Mouse (Mus musculus) heart, embryonic 14.5 days (tissue): Measurements from ENCODE around the gene Adamts12. TPM values are rescaled to one million over a fixed set of nuclear protein-coding genes. Genes with fewer than 3 reads are reported as not detected.

Source experiments
- ATAC-seq: fragments of 200-750 bp; cut with Nextera tagmentation; 2 replicates; pipeline ENCODE4 v1.8.0; 2017; ENCODE audit warnings: low read depth, moderate TSS enrichment; ENCODE audit not compliant: insufficient number of reproducible peaks, insufficient read depth, low FRiP score
- H3K27ac ChIP-seq, 2 experiments: fragments of 200-500 bp in 1 of 2; fragments of 300-500 bp in 1 of 2; sonication (generic) in 1 of 2; replicated peaks in 1 of 2; 2 replicates each; pipeline ENCODE4 v1.5.1; 2012 to 2014; ENCODE audit warnings: low read depth in 2 of 2, low read length in 2 of 2, control low read depth in 1 of 2, mild to moderate bottlenecking in 1 of 2, mixed read lengths in 1 of 2; ENCODE audit not compliant: control insufficient read depth in 1 of 2, insufficient read depth in 1 of 2
- H3K27me3 ChIP-seq: fragments of 300-500 bp; sonication (generic); 2 replicates; pipeline ENCODE4 v1.6.1; 2014; ENCODE audit warnings: mild to moderate bottlenecking, low read length, control low read depth; ENCODE audit not compliant: control insufficient read depth, insufficient read depth
- H3K36me3 ChIP-seq: fragments of 300-500 bp; sonication (generic); 2 replicates; pipeline ENCODE4 v1.6.1; 2014; ENCODE audit warnings: mild to moderate bottlenecking, control low read depth, low read length, mixed read lengths; ENCODE audit not compliant: control insufficient read depth, insufficient read depth
- H3K4me1 ChIP-seq, 2 experiments: fragments of 200-500 bp in 1 of 2; fragments of 300-500 bp in 1 of 2; sonication (generic) in 1 of 2; 2 replicates each; pipeline ENCODE4 v1.6.1; 2012 to 2014; ENCODE audit warnings: low read length in 2 of 2, control low read depth in 1 of 2, mixed read lengths in 1 of 2; ENCODE audit not compliant: control insufficient read depth in 2 of 2, insufficient read depth in 2 of 2
- H3K4me2 ChIP-seq: fragments of 300-500 bp; sonication (generic); 2 replicates; pipeline ENCODE4 v1.6.1; 2014; ENCODE audit warnings: mild to moderate bottlenecking, low read length
- H3K4me3 ChIP-seq, 2 experiments: fragments of 200-500 bp in 1 of 2; fragments of 300-500 bp in 1 of 2; sonication (generic) in 1 of 2; 2 replicates each; pipeline ENCODE4 v1.5.1; 2012 to 2014; ENCODE audit warnings: low read length in 2 of 2, mild to moderate bottlenecking in 2 of 2, control low read depth in 1 of 2, low read depth in 1 of 2, moderate library complexity in 1 of 2; ENCODE audit not compliant: control insufficient read depth in 1 of 2, insufficient read depth in 1 of 2
- H3K9ac ChIP-seq: fragments of 300-500 bp; sonication (generic); 2 replicates; pipeline ENCODE4 v1.6.1; 2014; ENCODE audit warnings: mild to moderate bottlenecking, low read length
- H3K9me3 ChIP-seq: fragments of 300-500 bp; sonication (generic); 2 replicates; pipeline ENCODE4 v1.6.1; 2016; ENCODE audit warnings: low read length, control low read depth; ENCODE audit not compliant: control insufficient read depth
- WGBS: fragments of 180-500 bp; shearing (Covaris S2); extraction: QIAGEN DNeasy Blood & Tissue Kit; methylation state at CpG from one replicate; pipeline ENCODE4 v1.1.7; 2014; 5-methylcytosine and 5-hydroxymethylcytosine counted together
- polyA plus RNA-seq: library from polyadenylated mRNA; unstranded; fragments of >200 nt; fragmentation: Nextera tagmentation; extraction: Ambion mirVana; gene quantifications from 2 replicates; pipeline ENCODE4 v1.2.1, GENCODE M21; 2014

The Adamts12 gene
- polyA plus RNA-seq, 1 experiment from 2014 or later: 2.0 TPM

DNA sequence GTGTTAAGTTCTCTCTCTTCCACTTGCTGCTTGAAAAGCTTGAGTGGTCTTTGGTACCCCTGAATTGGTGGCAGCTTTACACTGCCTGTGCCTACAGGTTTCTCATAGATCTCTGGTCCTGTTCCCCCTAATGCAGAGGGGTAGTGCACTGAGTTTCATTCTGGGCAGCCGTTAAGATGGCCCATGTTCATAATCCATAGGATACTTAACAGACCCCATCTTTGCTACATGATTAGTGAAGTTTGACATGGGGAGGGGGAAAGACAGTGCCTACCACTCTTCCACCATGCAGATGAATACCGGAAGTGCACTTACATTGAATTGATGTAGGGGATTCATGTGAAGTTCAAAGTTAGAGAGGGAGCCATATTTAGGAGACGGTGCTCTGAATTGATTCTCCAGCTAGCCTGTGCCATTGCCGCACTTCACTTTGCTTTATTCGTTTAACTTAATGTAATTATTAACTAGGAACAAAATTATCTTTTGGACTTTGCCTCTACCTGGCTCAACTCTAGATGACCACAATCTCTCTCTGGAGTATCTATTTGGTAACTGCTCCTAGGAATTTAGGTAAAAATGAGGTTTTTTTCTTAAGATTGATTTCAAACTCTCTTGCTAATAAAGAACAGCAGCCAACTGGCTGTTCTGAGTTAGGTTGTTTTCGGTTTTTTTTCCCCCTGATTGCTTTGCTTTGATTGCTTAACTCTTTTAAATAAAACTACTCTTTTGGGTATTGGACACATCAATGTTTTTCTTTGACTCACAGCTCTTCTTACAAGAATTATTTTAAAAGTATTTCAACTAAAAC lies 214.9 kb downstream of the Adamts12 start:
- Histone ChIP-seq H3K4me3 (no peak overlapping the region), H3K4me1 (no peaks in the 10 kb centered on the region), H3K9me3 (no peaks in the 10 kb centered on the region), H3K9ac (no peak overlapping the region), H3K36me3 (no peaks in the 10 kb centered on the region), H3K27ac (no peak overlapping the region), H3K27me3 (no peaks in the 10 kb centered on the region), H3K4me2 (no peak overlapping the region)
- ATAC-seq: no peak
- 86% methylated on average over 6 of the region's 6 CpGs for WGBS

DNA sequence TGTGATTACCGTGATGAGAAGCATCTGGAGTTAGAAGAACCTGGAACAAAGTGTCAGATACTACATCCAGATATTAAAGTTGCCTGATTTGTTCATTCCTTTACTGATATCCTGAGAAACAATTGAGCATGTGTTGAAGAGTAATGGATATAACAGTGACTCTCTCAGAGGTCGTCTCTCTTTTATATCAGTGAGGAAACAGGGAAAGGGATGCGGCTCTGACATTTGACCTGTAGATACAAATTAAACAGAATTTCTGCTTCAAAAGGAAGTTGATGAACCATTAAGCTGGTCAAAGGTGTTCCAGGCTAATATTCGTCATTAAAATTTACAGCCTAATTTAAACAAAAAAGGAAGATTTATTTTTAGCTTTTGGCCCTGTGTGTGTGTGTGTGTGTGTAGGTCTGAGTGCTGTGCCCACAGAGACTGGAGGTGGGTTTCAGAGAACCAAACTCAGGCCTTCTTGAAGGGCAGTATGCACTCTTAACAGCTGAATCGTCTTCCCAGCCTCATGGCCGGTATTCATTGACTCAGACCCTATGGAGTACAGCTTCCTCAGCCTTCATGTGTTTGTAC lies 216.2 kb downstream of the Adamts12 start:
- 65% methylated on average over 6 of the region's 6 CpGs for WGBS
- no peak overlapping the region for H3K4me2 ChIP-seq
- H3K27ac ChIP-seq: no peak overlapping the region
- no peaks in the 10 kb centered on the region for H3K27me3 ChIP-seq
- H3K9me3 ChIP-seq: no peaks in the 10 kb centered on the region
- no peaks in the 10 kb centered on the region for H3K4me1 ChIP-seq
- no peaks in the 10 kb centered on the region for H3K36me3 ChIP-seq
- ATAC-seq: no peak
- no peak overlapping the region for H3K4me3 ChIP-seq
- no peak overlapping the region for H3K9ac ChIP-seq

DNA sequence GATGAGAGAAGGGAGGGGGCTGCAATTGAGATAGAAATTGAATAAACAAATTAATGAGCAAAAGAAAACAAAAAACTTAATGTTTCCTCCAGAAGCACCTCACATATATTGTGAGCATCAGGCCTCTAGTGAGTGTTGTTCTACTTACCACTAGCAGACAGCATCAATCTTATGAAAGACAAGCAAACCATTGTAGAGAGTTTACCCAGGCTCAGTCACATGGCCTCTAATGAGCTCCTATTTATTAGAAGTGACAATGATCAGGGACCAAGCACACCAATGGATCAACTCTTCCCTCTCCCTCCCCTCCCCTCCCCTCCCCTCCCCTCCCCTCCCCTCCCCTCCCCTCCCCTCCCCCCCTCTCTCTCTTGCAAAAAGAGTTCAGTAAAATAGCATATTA lies 218.6 kb downstream of the Adamts12 start:
- Histone ChIP-seq H3K27me3 (no peaks in the 10 kb centered on the region), H3K9ac (no peak overlapping the region), H3K36me3 (no peaks in the 10 kb centered on the region), H3K4me3 (no peak overlapping the region), H3K27ac (no peak overlapping the region), H3K4me1 (no peaks in the 10 kb centered on the region), H3K4me2 (no peak overlapping the region), H3K9me3 (no peaks in the 10 kb centered on the region)
- ATAC-seq: no peak

DNA sequence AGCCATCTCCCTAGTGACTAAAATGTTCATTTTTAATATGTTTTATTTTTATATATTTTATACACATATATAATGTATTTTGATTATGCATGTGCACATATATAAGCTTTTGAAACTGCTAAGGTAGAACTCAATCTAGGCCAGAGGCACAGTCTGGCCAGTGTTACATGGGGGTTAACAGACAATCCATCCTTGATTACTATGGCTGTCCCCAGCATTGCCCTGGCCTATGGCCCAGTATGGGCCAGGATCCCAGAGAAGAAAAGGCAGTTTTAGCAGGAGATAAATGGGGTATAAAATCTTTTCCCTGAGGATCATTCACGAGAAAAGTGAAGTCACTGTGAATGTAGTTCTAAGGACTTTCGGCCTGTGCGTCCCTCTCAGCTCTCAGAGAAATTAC lies 223.2 kb downstream of the Adamts12 start:
- H3K4me1 ChIP-seq: no peaks in the 10 kb centered on the region
- H3K27ac ChIP-seq: no peak overlapping the region
- WGBS: 77% methylated on average over 3 of the region's 3 CpGs
- H3K4me2 ChIP-seq: no peak overlapping the region
- no peak for ATAC-seq
- H3K27me3 ChIP-seq: no peaks in the 10 kb centered on the region
- H3K36me3 ChIP-seq: no peaks in the 10 kb centered on the region
- H3K4me3 ChIP-seq: no peak overlapping the region
- no peak overlapping the region for H3K9ac ChIP-seq
- no peaks in the 10 kb centered on the region for H3K9me3 ChIP-seq

DNA sequence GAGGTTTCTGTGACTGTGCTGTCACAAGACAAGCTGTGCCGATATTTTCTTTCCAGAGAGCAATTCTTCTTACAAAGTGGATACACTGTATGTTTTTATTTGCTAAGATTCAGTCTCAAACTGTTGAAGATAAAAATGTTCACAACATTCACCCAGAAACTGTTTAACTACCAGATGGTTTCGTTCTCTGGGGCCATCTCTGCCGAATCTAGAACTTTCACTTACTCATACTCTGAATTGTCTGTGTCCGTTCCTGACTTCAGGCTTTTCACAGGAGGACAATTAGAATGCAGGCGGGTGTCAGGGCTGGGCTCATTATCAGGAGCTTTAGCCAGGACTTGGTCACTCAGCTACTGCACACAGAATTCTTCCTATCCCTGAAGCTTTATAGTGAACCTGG lies 227.7 kb downstream of the Adamts12 start:
- ATAC-seq: no peak
- Histone ChIP-seq H3K4me2 (no peak overlapping the region), H3K4me3 (no peak overlapping the region), H3K27ac (no peak overlapping the region), H3K9ac (no peak overlapping the region), H3K36me3 (no peaks in the 10 kb centered on the region), H3K4me1 (no peaks in the 10 kb centered on the region), H3K9me3 (no peaks in the 10 kb centered on the region), H3K27me3 (no peaks in the 10 kb centered on the region)
- WGBS: 77% methylated on average over 5 of the region's 5 CpGs

DNA sequence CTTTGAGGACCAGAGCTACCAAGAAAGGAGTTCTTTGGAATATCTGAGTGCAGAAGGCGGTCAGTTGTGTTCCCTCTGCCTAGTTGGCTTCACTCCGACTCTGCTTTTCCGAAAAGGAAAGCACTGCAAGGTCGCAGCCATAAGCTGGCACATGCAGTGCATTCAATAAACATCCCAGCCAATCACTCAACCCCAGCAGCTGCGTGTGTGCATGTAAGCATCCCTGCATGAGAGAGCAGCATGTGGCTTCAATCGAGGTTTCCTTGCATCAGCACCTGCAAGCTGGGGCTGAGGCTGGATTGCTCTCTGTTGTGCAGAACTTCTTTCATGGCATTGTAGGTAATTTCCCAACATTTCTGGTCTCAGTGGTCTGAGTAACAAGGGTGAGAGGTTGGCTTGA lies 230.4 kb downstream of the Adamts12 start:
- no peak for ATAC-seq
- Histone ChIP-seq H3K9ac (no peak overlapping the region), H3K27me3 (no peaks in the 10 kb centered on the region), H3K4me2 (no peak overlapping the region), H3K4me3 (no peak overlapping the region), H3K9me3 (no peaks in the 10 kb centered on the region), H3K27ac (no peak overlapping the region), H3K4me1 (no peaks in the 10 kb centered on the region), H3K36me3 (no peaks in the 10 kb centered on the region)
- WGBS: 72% methylated on average over 6 of the region's 6 CpGs

DNA sequence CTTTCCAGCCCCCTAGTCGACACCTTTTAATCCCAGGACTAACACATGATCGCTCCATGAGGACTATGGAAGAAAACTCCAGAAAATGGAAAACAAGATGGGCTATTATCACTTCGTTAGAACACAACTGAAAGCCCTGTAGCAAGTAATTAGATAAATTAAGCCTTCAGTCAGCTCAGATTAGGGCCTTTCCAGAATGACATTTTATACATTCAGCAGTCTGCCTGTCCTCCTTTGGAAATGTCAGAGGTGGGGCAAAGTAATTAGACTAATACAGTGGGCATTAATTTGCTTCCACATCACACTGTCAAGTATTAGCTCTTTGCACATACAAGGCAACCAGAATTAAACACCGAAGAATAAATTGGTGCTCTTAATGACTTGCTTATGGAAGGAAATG lies 233.4 kb downstream of the Adamts12 start:
- Histone ChIP-seq H3K9me3 (no peaks in the 10 kb centered on the region), H3K4me2 (no peak overlapping the region), H3K4me1 (no peaks in the 10 kb centered on the region), H3K9ac (no peak overlapping the region), H3K36me3 (no peaks in the 10 kb centered on the region), H3K27me3 (no peaks in the 10 kb centered on the region), H3K4me3 (no peak overlapping the region), H3K27ac (no peak overlapping the region)
- ATAC-seq: no peak
- WGBS: 87% methylated on average over 4 of the region's 4 CpGs

DNA sequence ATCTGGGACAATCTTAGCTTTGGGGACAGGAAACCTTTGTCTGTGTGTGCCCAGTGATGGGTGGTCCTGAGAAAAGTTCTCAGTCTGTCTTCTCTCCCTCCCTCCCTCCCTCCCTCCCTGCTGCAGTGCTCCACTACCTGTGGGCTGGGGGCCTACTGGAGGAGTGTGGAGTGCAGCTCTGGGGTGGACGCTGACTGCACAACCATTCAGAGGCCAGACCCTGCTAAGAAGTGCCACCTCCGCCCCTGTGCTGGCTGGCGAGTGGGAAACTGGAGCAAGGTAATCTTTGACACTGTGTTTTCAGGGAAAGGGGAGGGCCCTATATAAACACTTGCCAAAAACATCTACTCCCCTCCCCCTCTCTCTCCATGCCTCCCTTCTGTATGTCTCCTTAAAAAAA lies 252.5 kb downstream of the Adamts12 start:
- no peaks in the 10 kb centered on the region for H3K9me3 ChIP-seq
- no peak overlapping the region for H3K9ac ChIP-seq
- H3K27ac ChIP-seq: no peak overlapping the region
- no peak for ATAC-seq
- H3K4me2 ChIP-seq: no peak overlapping the region
- no peaks in the 10 kb centered on the region for H3K4me1 ChIP-seq
- WGBS: 26% methylated on average over 3 of the region's 3 CpGs
- H3K27me3 ChIP-seq: no peaks in the 10 kb centered on the region
- H3K4me3 ChIP-seq: no peak overlapping the region
- no peaks in the 10 kb centered on the region for H3K36me3 ChIP-seq
